Mouse (Mus musculus): ENCODE results near the gene Cmah.

GRCm38 (mm10) chr13:24338343-24338861 lies 11.2 kb downstream of the Cmah start:
- no peak for TF ChIP-seq CTCF (IDR thresholded peaks at IDR 0.05; ENCODE audit: insufficient read depth, low read length)
- TF ChIP-seq POLR2A (IDR thresholded peaks at IDR 0.05; ENCODE audit: borderline replicate concordance, extremely low read depth, low read depth, low read length) = no peak

Measured in lung, adult 2 months (tissue).